Mouse (Mus musculus): Measurements from ENCODE around the gene Evx1. TPM values are rescaled to one million over a fixed set of nuclear protein-coding genes. Genes with fewer than 3 reads are reported as not detected.

Gene Evx1
- total RNA-seq, 4 experiments from 2014 or later = not detected

DNA sequence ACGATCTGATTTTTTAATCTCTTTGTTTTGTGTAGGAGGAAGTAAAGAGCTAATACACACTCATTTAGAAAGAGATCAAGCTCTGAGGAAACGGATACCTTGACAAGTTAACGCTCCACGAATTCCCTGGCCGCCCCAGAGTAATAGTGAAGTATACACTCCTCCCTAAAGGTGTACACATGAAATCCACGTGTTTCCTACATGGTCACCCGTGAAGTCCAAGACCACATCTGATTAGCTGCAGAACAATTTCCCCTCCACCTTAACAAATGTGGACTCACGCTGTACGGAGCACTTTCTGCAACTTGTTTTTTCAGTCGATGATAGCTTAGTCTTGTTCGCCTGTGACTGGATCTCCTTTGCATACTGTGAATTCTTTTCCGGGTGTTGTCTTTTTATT, 23.1 kb upstream of the Evx1 start:
- no peak for DNase-seq (ENCODE audit: low spot score)

DNA sequence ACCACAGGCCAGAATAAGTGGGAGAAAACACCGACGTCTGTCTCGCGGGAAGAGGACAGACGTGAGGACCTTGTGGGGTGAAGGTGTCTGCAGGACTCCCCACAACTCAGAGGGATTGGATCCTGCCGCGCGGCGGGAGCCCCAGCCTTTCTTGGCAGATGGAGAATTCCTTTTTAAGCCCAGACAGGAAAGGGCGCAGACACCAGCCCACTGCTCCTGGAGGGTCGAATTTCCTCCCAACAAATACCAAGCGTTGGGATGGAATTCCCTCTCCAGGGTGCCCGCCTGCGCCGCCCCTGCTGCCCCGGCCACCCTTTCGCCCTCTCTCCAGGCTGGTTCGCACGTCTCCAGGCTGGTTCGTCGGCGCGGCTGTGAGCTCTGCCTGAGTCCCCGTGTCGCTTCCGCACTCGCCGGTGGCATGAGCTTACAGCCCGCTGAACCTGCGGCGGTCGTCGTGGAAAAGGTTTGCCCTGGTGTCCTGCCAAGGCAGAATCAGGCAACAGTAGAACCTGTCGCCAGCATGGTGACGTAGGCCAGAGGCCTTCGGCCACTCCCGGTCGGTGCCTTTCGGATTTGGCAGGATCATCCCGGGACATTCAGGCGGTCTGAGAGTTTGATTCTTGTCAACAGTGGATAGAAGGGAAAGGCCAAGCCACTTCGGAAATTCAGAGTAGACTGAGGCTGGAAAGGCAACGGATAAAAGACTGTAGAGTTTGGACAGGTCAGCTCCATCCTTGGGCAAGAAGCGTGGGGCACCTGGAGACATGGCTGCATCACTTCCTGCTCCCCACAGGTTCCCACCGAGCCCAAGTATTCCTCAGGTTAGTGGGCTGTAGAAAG, 22.1 kb upstream of the Evx1 start:
- no peak for DNase-seq (ENCODE audit: low spot score)

DNA sequence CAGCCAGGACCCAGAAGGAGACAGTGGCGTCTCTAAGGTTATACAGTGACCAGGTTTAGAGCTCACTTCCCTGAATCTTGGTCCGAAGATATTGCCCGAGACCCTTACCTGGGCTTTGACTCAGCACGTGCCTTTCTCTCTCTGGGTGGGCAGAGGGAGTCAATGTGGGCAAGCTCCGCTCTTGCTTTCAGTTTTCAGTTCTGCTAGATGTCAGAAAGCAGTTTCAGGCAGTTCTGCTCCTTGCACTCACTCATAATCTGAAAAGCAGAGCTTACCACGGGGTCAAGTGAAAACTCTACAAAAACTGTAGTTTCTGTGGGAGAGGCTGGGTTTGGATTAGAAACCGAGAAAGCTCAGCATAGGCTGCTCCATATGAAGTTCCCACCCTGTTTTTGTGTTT, 21.0 kb upstream of the Evx1 start:
- DNase-seq (ENCODE audit: low spot score) = no peak

GRCm38 (mm10) chr6:52294616-52295015, 18.7 kb upstream of the Evx1 start:
- DNase-seq (ENCODE audit: low spot score) = no peak

DNA sequence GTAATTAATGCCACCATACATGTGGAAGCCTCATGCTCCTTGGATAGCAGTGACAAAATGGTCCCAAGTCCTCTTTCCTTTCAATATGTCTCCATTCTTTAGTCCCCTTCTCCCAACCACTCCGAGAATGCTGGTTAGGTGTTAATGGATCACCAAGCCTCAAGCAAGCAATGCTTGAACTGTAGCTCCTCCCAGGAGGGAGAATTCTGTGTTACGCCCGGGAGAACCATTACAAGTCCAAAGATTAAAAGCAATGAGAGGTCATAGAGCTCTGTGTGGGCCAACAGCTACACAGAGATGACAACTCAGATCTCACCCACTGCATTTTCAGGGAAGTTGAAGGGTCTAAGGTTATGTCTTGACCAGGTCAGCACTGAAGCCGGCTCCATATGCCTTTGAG, 14.8 kb upstream of the Evx1 start:
- no peak for DNase-seq (ENCODE audit: low spot score)

- DNase-seq (ENCODE audit: low spot score) = no peak
Observed at GRCm38 (mm10) chr6:52300806-52301205, 12.5 kb upstream of the Evx1 start.

- no peak for DNase-seq (ENCODE audit: low spot score)
Observed at GRCm38 (mm10) chr6:52303426-52303825, 9.9 kb upstream of the Evx1 start.

DNA sequence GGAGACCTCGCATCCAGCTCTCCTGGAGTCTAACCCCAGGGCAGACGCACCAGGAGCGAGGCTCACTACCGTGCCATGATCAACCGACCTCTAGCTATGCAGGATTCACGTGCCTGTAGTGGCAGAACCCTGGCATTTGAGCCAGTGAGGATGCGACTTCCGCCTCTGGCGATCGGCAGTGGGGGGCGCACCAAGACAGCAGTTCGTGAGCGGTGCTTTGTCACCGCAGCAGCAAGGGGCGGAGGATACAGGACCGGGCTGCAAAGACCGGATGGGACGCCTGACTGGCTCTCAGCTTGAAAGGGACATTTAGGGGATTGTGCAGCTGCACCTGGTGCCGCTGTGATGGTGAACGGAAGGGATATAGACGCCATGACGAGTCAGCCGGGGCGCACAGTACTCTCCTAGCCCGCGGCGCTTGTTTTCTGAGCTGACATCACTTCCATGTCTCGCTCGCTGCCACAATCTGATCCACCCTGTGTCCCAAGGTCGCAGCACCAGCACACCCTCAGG, 7.4 kb upstream of the Evx1 start:
- DNase-seq (ENCODE audit: low spot score) = peak; percentile 42

DNA sequence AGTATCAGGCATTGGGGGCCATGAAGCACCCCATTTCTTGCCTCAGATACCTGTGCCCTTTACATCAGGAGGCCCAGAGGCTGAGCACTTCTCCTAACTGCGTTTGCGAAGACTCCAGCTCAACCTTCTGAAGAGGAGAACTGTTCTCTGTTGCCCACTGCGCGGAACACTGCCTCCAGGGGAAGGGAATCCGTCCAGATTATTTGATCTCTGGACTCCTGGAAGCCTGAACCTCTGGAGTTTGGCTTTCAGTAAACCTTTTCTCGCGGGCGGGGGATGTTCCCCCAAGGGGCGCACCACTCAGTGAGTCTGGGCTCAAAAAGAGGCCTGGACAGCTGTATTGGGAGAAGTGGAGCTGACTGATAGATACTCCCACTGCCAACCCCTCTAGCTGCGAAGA, 3.5 kb upstream of the Evx1 start:
- DNase-seq (ENCODE audit: low spot score) = no peak

GRCm38 (mm10) chr6:52310366-52310765, 2.9 kb upstream of the Evx1 start:
- DNase-seq (ENCODE audit: low spot score) = no peak

- DNase-seq (ENCODE audit: low spot score) = no peak
Observed at GRCm38 (mm10) chr6:52311661-52312557, 1.4 kb upstream of the Evx1 start.

DNA sequence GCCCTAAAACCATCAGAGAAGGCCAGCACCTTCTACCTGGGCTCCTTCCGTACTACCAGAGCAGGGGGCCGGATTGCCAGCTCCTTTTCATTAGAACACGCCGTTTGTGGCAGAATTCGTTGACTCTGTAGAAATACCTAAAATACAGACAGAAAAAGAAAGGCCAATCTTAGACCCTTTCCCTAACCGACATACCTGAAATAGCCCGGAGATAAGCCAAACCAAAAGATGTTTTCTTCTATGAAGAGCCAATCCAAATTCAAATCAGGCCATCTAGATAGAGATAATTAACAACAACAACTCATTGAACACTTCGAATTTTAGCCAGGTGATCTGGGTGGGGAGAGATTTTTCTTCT, 761 bp upstream of the Evx1 start:
- no peak for DNase-seq (ENCODE audit: low spot score)

DNA sequence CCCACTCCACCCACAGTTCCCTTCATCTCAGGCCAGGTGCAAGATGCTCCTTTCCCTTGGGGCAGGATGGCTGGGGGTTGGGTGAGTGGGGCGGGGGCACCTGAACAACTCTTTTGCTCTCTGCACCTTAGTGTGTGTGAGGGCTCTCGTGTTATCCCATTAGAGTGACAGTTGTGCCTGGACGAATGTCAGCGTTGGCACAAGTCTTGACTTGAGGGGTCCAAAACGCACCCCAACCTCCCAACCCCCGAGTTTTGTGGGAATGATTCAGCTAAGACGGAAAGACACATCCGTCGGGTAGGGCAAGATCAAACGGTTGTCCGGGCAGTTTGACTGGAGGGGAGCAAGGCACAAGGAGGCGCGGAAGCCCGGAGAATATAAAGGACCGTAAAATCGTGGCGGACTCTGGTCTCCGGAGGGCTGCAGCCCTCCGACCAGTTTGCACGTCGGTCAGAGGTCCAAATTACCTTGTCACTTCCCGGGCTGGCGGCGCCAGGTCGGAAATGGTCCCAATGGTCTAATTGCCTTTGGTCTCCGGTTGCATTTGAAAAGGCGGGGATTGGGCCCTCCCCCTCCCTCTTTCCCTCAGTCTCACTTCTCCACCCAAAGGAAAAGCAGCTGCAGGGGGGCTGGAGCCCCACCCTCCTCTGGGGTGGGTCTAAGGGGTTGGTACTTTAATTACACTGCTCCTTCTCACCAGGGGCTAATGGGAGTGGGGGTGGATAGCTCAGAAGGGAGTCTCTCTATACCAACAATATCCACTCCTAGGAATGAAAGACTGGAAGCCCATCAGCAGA, 1.2 kb downstream of the Evx1 start:
- DNase-seq (ENCODE audit: low spot score) = no peak

GRCm38 (mm10) chr6:52315441-52316412, 2.4 kb downstream of the Evx1 start:
- no peak for DNase-seq (ENCODE audit: low spot score)

GRCm38 (mm10) chr6:52316413-52317184, 3.3 kb downstream of the Evx1 start:
- no peak for DNase-seq (ENCODE audit: low spot score)

- no peak for DNase-seq (ENCODE audit: low spot score)
Observed at GRCm38 (mm10) chr6:52317461-52318180, 4.3 kb downstream of the Evx1 start.

DNA sequence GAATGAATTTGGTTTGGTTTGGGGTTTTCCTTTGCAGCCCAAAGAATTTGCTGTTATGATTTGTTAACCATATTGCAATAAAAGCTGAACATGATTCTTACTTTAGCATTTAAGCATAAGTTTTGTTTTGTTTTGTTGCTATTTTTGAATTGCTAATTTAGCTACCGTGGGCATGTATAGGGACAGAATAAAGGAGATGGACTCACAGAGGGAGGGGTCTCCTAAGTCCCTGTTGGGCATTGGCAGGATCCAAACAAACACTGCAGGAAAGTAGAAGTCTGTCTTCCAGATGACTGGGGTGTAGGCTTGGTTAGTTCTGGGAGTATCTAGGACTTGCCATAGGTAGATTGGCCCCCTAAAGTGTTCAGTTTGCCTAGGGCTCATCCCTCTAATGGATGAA, 5.0 kb downstream of the Evx1 start:
- no peak for DNase-seq (ENCODE audit: low spot score)

- DNase-seq (ENCODE audit: low spot score) = no peak
Observed at GRCm38 (mm10) chr6:52319956-52320690, 6.8 kb downstream of the Evx1 start.
